Mouse (Mus musculus) layer of hippocampus, postnatal 25 days (tissue): ENCODE data around the gene Gm49355. TPM values are rescaled to one million over a fixed set of nuclear protein-coding genes. Genes with fewer than 3 reads are reported as not detected.
"Not testable (repeated sequence)": the region's sequence is repeated elsewhere in the genome, so short reads cannot be mapped to it uniquely, and the experiment has no call there.

Experiments
- DNase-seq, 2 experiments: peaks; one replicate each; pipeline ENCODE4 v3.0.0; 2022; ENCODE audit warnings: mixed read lengths in 2 of 2, low spot score in 1 of 2; ENCODE audit errors: extremely low spot score in 1 of 2
- total RNA-seq, 2 experiments: library from RNA; stranded (reverse); gene quantifications; 2 replicates each; pipeline ENCODE4 v1.2.3; 2021

Gene Gm49355
- total RNA-seq, result under 1 TPM; 0.15 to 0.42 TPM

GRCm38 (mm10) chr14:12283641-12284040 is at the start of gene Gm49355:
TSS of gene Gm49355 (plus strand) at chr14:12283976.
- DNase-seq, result no peak

GRCm38 (mm10) chr14:12243726-12244125 is 40.0 kb upstream of the Gm49355 start:
- no peak for DNase-seq

GRCm38 (mm10) chr14:12276031-12276430 is 7.7 kb upstream of the Gm49355 start:
- DNase-seq, result no peak

- DNase-seq, result peak; percentile 74 to 77
These were observed 551 bp downstream of the Gm49355 start, which contains the start of gene 3830406C13Rik for GRCm38 (mm10) chr14:12284141-12284912. TSS of gene 3830406C13Rik (plus strand) at chr14:12284173.

- not testable (repeated sequence) for DNase-seq
These were observed 6.0 kb downstream of the Gm49355 start for GRCm38 (mm10) chr14:12289747-12290146.

- DNase-seq, result peak; percentile 20 to 39
These were observed 12.6 kb downstream of the Gm49355 start for GRCm38 (mm10) chr14:12296391-12296790.

GRCm38 (mm10) chr14:12299171-12299570 is 15.4 kb downstream of the Gm49355 start:
- DNase-seq, result no peak

GRCm38 (mm10) chr14:12299654-12300053 is 15.9 kb downstream of the Gm49355 start:
- no peak for DNase-seq

- DNase-seq, result no peak
These were observed 16.5 kb downstream of the Gm49355 start for GRCm38 (mm10) chr14:12300275-12300674.

GRCm38 (mm10) chr14:12300677-12301076 is 16.9 kb downstream of the Gm49355 start:
- peak in 1 of 2 experiments; percentile 69 for DNase-seq

- no peak for DNase-seq
These were observed 19.3 kb downstream of the Gm49355 start for GRCm38 (mm10) chr14:12303106-12303505.

GRCm38 (mm10) chr14:12333622-12334021 is 49.8 kb downstream of the Gm49355 start:
- no peak for DNase-seq

- no peak for DNase-seq
These were observed 51.1 kb downstream of the Gm49355 start for GRCm38 (mm10) chr14:12334925-12335324.

- no peak for DNase-seq
These were observed 53.7 kb downstream of the Gm49355 start for GRCm38 (mm10) chr14:12337421-12337997.

- DNase-seq, result no peak
These were observed 54.4 kb downstream of the Gm49355 start for GRCm38 (mm10) chr14:12337998-12338809.

GRCm38 (mm10) chr14:12338811-12339565 is 55.2 kb downstream of the Gm49355 start:
- DNase-seq, result no peak

- peak in 1 of 2 experiments; percentile 21 for DNase-seq
These were observed 56.7 kb downstream of the Gm49355 start for GRCm38 (mm10) chr14:12340238-12341074.

- peak; percentile 35 to 47 for DNase-seq
These were observed 57.5 kb downstream of the Gm49355 start for GRCm38 (mm10) chr14:12341075-12341788.
